Mouse (Mus musculus): ENCODE results near the gene Fxn.
A peak's percentile ranks its signal among the peaks of the same experiment; 100 is the strongest.
"Not testable (repeated sequence)": the region's sequence is repeated elsewhere in the genome, so short reads cannot be mapped to it uniquely, and the experiment has no call there.

The Fxn gene

DNA sequence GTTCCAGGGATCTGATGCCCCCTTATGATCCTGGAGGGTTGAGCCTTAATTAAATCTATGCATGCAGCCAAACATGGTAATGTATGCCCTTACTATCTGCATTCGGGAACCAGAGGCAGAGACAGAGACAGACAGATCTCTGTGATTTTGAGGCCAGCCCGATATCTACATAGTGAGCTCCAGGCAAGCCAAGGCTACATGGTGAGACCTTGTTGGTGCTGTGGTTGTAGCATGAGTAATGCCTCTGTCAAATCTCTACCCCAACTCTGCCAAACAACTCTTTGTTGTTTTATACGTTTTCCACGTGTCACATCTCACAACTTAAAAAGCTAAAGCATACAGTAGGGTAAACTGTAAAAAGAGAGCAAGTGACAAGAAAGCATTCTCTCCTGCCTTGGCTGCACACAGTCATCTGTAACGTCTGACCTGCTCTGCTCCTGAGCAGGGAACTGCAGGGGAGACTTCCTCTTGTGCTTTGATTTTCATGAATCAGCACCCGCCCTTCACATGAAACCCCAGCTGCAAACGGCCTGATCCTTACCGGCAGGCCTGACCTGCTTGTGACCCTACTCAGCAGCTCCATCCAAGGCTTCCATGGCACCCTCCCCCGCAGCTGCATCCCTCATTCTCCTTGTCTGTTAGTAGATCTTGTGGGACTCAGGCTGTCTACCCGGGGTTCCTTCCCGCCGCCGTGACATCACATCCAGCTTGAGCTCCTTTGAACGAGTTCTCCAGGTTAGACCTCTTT is 38.4 kb downstream of the Fxn start:
- DNase-seq (ENCODE audit: low spot score in 2 of 2), result no peak

DNA sequence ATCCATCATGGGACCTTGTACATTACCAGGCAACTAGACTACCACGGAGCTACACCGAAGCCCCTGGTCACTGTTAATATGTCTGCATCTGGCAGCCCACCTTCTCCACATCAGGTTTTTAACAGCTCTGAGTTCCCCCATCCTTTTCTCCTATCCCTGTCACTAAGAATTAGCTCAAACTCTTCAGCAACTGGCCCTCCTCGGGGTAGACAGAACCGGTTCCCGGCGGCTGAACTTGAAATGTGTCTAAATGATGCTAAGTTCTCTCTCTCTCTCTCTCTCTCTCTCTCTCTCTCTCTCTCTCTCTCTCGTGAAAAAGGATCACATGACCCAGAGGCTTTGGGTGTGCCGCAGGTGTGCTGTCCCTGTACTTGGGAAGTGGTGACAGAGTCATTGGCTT is 39.1 kb downstream of the Fxn start:
- no peak for DNase-seq (ENCODE audit: low spot score in 2 of 2)

DNA sequence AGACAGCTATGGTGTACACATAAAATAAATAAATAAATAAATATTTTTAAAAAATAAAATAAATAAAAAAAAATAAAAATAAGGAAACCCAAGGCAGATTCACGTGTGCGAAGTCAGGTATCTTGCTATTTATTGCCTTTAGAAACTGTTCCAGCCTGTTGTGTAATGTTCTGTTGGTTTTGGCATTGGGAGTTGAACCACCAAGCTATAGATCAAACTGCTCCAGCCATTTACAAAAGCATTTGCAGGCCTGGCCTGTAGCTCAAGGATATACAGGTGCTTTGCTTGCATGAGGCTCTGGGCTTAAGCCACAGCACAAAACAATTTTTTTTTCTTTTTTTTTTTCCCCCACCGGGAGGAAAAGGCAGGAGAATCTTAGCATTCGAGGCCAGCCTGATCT is 42.4 kb downstream of the Fxn start:
- DNase-seq (ENCODE audit: low spot score in 2 of 2), result no peak

DNA sequence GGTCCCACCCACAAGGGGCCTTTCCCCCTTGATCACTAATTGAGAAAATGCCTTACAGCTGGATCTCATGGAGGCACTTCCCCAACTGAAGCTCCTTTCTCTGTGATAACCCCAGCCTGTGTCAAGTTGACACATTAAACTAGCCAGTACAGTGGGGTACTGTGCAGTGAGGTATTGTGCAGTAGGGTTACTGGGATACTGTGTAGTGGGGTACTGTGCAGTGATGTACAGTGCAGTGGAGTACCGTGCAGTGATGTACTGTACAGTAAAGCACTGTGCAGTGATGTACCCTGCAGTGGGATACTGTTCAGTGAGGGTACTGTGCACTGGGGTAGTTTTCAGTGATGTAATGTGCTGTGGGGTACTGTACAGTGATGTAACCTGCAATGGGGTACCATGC is 48.0 kb downstream of the Fxn start:
- DNase-seq (ENCODE audit: low spot score in 2 of 2), result not testable (repeated sequence)

DNA sequence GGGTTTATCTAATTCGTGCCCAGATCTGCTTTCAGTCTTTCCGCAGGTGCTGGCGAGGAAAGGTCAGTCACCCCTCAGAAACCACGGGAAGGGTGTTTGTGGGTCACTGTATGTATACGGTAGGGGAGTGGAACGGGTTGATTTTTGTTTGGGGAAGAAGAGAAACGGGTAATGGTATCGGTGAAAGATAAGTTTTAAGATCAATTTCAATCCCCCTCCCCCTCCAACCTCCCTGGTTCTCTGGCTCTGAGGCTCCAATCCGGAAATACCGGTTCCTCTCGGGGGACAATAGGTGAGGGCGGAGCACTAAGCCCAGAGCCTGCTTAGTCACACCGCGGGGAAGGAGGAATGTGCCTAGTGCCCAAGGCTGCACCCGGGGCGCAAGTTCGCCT is 55.1 kb downstream of the Fxn start:
- DNase-seq (ENCODE audit: low spot score in 2 of 2), result no peak

DNA sequence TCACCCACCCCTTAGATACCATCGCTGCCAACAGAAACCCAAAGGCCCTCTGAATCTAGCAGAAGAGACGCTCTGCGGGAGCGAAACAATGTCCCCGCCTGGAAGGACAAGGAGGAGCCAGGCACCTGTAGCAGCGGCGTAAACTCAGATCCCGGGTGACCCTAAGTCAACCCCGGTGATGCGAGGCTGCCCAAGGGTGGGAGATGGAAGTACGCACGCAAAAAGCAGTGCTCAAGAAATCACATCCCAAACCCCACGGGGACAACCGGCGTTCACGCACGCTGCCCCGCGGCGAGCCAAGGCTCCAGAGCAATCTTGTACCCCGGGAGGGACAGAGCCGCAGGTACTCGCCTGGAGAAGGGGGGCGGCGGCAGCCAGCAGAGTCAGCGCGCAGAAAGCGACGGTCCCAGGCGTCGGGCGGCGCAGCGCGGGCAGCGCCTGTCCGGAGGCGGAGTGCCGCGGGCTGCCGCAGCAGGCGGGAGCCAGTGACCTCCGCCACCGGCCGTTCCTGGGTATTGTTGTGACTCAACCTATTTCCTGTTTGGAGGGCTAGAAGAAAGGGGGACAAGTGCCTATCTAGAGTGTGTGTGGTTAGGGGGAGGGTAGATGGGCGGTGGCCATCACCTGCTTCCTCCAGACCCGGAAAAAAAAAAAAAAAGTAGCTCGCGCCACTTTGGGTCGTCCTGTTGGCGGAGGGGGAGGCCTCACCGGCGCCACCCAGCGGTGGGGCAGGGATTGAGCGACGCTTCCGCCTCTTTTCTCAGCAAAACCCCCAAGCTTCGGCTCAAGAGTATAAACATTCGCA is 55.7 kb downstream of the Fxn start, which contains the start of gene Tjp2:
TSS of gene Tjp2 (minus strand) at position 531 of the 805 bp plus-strand sequence.
- DNase-seq (ENCODE audit: low spot score in 2 of 2), result peak in 1 of 2 experiments; percentile 29

DNA sequence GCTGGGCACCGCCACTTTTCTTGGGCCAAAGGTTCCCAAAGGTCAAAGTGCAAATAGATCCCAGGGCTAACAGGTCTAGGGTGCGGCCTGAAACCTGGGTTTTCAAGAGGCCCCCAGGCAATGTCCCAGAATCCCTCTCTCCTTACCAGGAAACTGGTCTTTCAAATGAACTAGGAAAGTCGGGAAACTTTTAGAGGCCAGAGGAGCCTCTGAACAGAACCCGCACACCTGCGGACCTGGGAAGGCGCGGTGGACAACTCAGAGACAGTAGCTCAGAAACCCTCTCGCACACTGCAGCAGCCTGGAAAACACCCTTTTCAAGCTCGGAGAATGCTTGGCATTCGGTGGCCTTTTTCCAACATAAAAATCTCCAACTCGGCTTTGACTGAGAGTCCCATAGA is 56.6 kb downstream of the Fxn start:
- DNase-seq (ENCODE audit: low spot score in 2 of 2), result no peak

DNA sequence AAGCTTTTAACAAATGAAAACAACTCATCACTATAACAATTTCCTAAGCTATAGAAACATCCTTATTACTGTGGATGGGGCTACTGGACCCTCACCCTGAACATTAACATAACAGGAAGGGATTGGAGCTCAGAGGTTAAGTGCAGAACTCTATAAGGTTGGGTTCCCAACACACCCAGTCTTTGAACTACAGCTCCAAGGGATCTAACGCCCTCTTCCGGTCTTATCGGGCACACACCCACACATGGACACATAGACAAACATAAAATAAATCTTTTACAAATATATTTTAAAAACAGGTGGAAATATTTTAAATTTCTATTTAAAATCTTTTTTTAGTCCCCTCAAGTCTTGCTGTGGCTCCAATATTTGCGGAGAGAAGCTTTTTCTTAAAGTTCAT is 59.0 kb downstream of the Fxn start:
- DNase-seq (ENCODE audit: low spot score in 2 of 2), result no peak

DNA sequence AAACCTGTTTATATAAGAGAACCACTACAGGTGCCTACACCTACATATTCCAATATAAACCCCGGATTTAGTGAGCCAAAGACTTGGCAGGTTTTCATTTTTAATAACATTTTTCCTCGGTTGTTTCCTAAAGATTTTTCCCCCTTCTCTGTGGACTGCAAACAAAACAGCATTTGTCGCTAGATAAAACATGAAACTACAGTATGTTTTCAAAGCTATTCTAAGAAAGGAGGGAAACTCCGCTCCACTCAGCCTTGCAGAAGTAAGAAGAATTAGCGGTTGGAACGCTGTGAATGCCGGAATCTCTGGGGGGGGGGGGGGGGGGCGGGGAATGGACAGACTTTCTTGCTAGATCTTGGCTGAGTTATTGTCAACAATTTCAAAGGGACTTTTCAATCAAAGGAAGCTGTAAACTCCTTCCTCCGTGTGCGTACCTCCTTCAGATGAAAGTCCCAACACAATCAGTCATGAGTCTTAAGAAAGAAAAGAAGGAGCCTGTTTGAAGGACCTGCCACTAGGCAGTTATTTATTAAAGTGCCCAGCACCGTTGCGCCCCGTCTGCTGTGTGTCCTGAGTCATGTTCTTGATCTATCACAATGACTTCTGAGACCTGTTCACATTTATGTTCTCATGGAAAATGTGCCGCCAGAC is 59.5 kb downstream of the Fxn start:
- DNase-seq (ENCODE audit: low spot score in 2 of 2), result no peak

DNA sequence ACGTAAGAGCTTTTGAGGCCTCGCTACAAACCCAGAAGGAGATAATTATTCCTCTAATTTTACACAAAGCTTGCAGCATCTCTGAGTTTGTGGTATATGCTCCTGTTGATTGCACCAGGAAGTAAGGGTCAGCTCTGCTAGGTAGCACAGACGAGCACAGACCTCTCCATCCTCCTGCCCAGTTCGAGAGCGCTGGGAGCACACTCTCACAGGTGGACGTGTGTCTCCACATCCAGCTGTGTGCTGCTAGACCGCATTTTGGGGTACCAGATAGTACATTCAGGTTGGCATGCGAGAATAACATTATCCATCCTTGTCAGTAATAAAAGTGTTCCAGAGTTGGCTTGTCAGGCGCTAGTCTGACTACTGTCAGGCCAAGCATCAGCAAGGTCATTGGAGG is 61.4 kb downstream of the Fxn start:
- no peak for DNase-seq (ENCODE audit: low spot score in 2 of 2)

DNA sequence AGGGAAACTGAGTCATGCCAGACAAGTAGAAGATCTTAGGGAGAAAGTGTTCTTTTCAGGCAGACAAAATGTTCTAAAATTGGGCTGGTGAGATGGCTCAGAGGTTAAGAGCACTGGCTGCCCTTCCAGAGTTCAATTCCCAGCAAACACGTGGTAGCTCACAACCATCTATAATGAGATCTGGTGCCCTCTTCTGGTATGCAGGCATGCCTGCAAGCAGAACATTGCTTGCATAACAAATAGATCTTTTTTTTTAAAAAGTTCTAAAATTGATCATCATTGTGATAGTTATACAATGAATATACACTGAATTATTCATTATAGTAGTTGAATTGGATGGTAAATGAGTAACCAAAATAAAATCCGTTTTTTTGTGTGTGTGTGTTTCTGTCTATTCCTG is 62.1 kb downstream of the Fxn start:
- DNase-seq (ENCODE audit: low spot score in 2 of 2), result no peak

DNA sequence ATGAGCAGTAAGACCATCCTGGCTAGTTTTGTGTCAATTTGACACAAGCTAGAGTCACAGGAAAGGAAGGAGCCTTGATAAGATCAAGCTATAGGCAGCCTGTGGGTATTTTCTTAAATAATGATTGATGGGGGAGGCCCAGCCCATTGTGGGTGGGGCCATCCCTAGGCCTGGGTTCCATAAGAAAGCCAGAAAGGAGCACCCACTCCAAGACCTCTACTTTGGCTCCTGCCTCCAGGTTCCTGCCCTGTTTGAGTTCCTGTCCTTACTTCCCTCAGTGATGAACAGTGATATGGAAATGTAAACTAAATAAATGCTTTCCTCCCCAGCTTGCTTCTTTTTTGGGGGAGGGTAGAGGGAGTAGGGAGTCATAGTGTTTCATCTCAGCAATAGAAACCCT is 62.6 kb downstream of the Fxn start:
- no peak for DNase-seq (ENCODE audit: low spot score in 2 of 2)

DNA sequence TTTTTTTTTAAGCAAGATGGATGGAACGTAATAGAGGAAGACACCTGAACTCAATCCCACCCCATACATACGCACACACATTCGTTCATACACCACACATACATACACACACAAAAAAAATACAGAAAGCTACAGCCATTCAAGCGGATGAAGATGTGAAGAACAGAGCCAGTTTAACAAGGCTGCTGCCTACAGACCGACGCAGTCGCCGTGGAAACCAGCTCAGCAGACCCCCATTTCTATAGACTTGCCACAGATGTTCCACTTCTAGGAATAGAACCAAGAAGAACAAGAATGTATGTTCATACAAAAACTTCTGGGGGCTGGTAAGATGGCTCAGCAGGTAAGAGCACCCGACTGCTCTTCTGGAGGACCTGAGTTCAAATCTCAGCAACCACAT is 63.6 kb downstream of the Fxn start:
- peak; percentile 54 to 70 for DNase-seq (ENCODE audit: low spot score in 2 of 2)

DNA sequence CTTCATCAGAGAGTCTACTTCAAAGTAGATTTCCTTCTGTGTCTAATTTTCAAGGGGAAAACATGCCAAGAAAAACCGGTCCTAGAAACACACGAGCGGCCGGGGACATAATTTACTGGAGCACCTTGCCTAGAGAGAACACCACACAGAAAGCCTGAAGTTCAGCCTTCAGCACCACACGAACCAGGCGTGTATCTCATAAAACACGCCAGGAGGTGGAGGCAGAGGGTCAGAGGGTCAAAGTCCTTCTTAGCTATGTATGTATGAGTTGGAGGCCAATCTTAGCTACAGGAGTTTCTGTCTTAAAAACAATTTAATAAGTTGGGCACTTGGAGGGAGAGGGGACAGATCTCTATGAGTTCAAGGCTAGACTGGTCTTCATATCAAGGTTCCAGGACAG is 65.5 kb downstream of the Fxn start:
- DNase-seq (ENCODE audit: low spot score in 2 of 2), result no peak

DNA sequence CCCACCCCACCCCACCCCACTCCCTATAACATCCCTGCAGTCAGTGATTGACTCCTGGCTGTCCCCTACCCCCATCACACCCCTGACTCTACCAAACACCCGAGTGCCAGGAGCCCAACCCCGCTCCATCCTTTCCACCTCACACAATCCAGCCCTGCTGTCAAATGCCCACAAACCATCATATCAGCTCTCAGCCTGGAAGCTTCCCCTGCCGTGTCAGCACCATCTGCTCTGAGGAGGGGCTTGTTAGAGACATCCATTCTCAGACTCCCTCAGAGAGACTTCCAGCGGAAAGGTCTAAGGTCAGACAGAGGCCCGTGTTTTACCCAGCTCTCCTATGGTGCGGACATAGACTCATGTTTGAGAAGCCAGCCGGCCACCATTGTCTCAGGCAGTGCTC is 67.1 kb downstream of the Fxn start:
- no peak for DNase-seq (ENCODE audit: low spot score in 2 of 2)

DNA sequence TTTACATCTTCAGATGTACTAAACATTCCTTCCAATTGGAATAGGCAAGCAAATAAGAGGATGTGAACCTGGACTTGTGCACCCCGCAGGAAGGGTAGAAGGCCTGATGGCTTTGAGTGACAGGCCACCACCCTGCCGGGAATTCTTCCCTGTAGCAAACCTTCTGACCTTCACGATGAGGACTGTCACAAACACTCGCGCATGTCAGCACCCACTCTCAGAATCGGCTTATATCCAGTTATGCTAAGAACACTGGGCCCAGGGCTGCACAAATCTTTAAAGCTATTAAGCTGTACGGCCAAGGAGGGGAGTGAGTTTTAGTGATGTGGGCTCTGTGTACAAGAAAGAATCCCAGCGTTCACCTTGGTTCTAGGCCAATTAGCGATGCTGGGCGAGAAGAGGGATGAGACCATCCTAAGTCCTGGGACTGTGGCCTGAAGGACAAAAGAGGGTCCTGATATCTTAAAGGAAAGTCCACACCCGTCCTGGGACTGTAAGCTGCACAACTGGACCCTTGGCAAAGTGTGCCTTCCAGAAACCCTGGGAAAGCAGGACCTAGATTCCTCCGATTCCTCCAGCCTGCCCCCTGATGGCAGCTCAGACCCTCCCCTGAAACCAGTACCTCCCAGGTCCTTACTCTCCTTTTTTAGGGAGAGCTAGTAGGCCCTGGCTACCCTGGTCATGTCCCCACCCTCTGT is 67.7 kb downstream of the Fxn start:
- no peak for DNase-seq (ENCODE audit: low spot score in 2 of 2)

All from right cerebral cortex, postnatal 10 days (tissue).